Mouse (Mus musculus): ENCODE measurements around the gene Ccnq. TPM values are rescaled to one million over a fixed set of nuclear protein-coding genes. Genes with fewer than 3 reads are reported as not detected.

The Ccnq gene
- 3.0 TPM for polyA plus RNA-seq (2014; fragmentation: Illumina TruSeq; extraction: RNeasy Lipid Tissue Mini Kit (QIAGEN cat#74804); ENCODE audit: low read depth, low replicate concordance)

GRCm38 (mm10) chr11:78750885-78751842 is at the start of gene Ccnq:
Gene Ccnq, minus strand, starts transcription at chr11:78751729.

Other genes starting within 250 kb of the Ccnq start
- not detected for gene Sebox, start 248.3 kb downstream of the Ccnq start, polyA plus RNA-seq (2014; fragmentation: Illumina TruSeq; extraction: RNeasy Lipid Tissue Mini Kit (QIAGEN cat#74804); ENCODE audit: low read depth, low replicate concordance)
- 12.6 TPM for gene Tmem199, start 239.6 kb downstream of the Ccnq start, polyA plus RNA-seq (2014; fragmentation: Illumina TruSeq; extraction: RNeasy Lipid Tissue Mini Kit (QIAGEN cat#74804); ENCODE audit: low read depth, low replicate concordance)
- gene Poldip2, start 239.5 kb downstream of the Ccnq start, polyA plus RNA-seq (2014; fragmentation: Illumina TruSeq; extraction: RNeasy Lipid Tissue Mini Kit (QIAGEN cat#74804); ENCODE audit: low read depth, low replicate concordance) = 31.9 TPM
- gene Tnfaip1, start 215.4 kb downstream of the Ccnq start, polyA plus RNA-seq (2014; fragmentation: Illumina TruSeq; extraction: RNeasy Lipid Tissue Mini Kit (QIAGEN cat#74804); ENCODE audit: low read depth, low replicate concordance) = 14.4 TPM
- 42.3 TPM for gene Ift20, start 215.4 kb downstream of the Ccnq start, polyA plus RNA-seq (2014; fragmentation: Illumina TruSeq; extraction: RNeasy Lipid Tissue Mini Kit (QIAGEN cat#74804); ENCODE audit: low read depth, low replicate concordance)
- 72.8 TPM for gene Tmem97, start 201.0 kb downstream of the Ccnq start, polyA plus RNA-seq (2014; fragmentation: Illumina TruSeq; extraction: RNeasy Lipid Tissue Mini Kit (QIAGEN cat#74804); ENCODE audit: low read depth, low replicate concordance)
- gene Nlk, start 54.4 kb downstream of the Ccnq start, polyA plus RNA-seq (2014; fragmentation: Illumina TruSeq; extraction: RNeasy Lipid Tissue Mini Kit (QIAGEN cat#74804); ENCODE audit: low read depth, low replicate concordance) = 19.1 TPM
- gene Lyrm9, start 74.9 kb upstream of the Ccnq start, polyA plus RNA-seq (2014; fragmentation: Illumina TruSeq; extraction: RNeasy Lipid Tissue Mini Kit (QIAGEN cat#74804); ENCODE audit: low read depth, low replicate concordance) = 1.5 TPM
- not detected for gene Nos2, start 169.1 kb upstream of the Ccnq start, polyA plus RNA-seq (2014; fragmentation: Illumina TruSeq; extraction: RNeasy Lipid Tissue Mini Kit (QIAGEN cat#74804); ENCODE audit: low read depth, low replicate concordance)
- 272 TPM for gene Lgals9, start 233.2 kb upstream of the Ccnq start, polyA plus RNA-seq (2014; fragmentation: Illumina TruSeq; extraction: RNeasy Lipid Tissue Mini Kit (QIAGEN cat#74804); ENCODE audit: low read depth, low replicate concordance)

All from liver, adult 10 weeks (tissue).